Mouse (Mus musculus) layer of hippocampus, adult 2 months (tissue): Measurements from ENCODE around the gene Mup6. TPM values are rescaled to one million over a fixed set of nuclear protein-coding genes. Genes with fewer than 3 reads are reported as not detected.
"Not testable (repeated sequence)": the region's sequence is repeated elsewhere in the genome, so short reads cannot be mapped to it uniquely, and the experiment has no call there.

Source experiments
- DNase-seq, 2 experiments: peaks; one replicate each; pipeline ENCODE4 v3.0.0; 2022; ENCODE audit warnings: low spot score in 2 of 2
- H3K27ac ChIP-seq: fragments of 200-600 bp; 2 replicates; pipeline ENCODE4 v1.8.1; 2022
- H3K4me3 ChIP-seq: fragments of 200-600 bp; 2 replicates; pipeline ENCODE4 v1.8.1; 2022; ENCODE audit warnings: mild to moderate bottlenecking
- CTCF ChIP-seq: fragments of 200-600 bp; conservative IDR thresholded peaks from 2 replicates; pipeline ENCODE4 v1.8.1; 2022; ENCODE audit warnings: antibody characterized with exemption, mild to moderate bottlenecking, moderate library complexity
- long read RNA-seq, 2 experiments: library from polyadenylated mRNA; stranded (forward); transcript quantifications; one replicate each; pipeline ENCODE4 v2.0.0; 2021; ENCODE audit warnings: borderline mapping rate in 2 of 2
- total RNA-seq, 2 experiments: library from RNA; stranded (reverse); gene quantifications; 2 replicates each; pipeline ENCODE4 v1.2.3; 2021

Mup6 gene
- total RNA-seq = not detected
- long read RNA-seq, experiment 1 = 0 reads
- long read RNA-seq, experiment 2 = 0 reads

GRCm38 (mm10) chr4:59963405-59964344 is at the start of gene Mup6:
Gene Mup6, plus strand, starts transcription at chr4:59964294.
- H3K4me3 ChIP-seq = no peak within 1 kb of the TSS
- DNase-seq = no peak
- no peak within 1 kb of the TSS for H3K27ac ChIP-seq
- no peak for TF ChIP-seq CTCF

GRCm38 (mm10) chr4:59914608-59915403 is 49.3 kb upstream of the Mup6 start, which contains the start of gene Slc46a2:
Gene Slc46a2, minus strand, starts transcription at chr4:59915056.
- DNase-seq = no peak
- Histone ChIP-seq H3K4me3 (no peak within 1 kb of the TSS), H3K27ac (no peak within 1 kb of the TSS)
- TF ChIP-seq CTCF = no peak

GRCm38 (mm10) chr4:59917966-59918365 is 46.1 kb upstream of the Mup6 start:
- TF ChIP-seq CTCF = no peak
- Histone ChIP-seq H3K4me3 (no peak overlapping the region), H3K27ac (no peak overlapping the region)
- DNase-seq = no peak

GRCm38 (mm10) chr4:59925082-59925481 is 39.0 kb upstream of the Mup6 start:
- TF ChIP-seq CTCF = no peak
- no peak for DNase-seq
- no peak overlapping the region for H3K27ac ChIP-seq
- H3K4me3 ChIP-seq = no peak overlapping the region

- no peak for DNase-seq
- no peak overlapping the region for H3K27ac ChIP-seq
- no peak for TF ChIP-seq CTCF
- no peak overlapping the region for H3K4me3 ChIP-seq
These were observed 36.4 kb upstream of the Mup6 start for GRCm38 (mm10) chr4:59927666-59928065.

- Histone ChIP-seq H3K4me3 (no peak overlapping the region), H3K27ac (no peak overlapping the region)
- peak; percentile 87 for TF ChIP-seq CTCF
- peak; percentile 69 to 73 for DNase-seq
These were observed 35.7 kb upstream of the Mup6 start for GRCm38 (mm10) chr4:59928347-59928746.

GRCm38 (mm10) chr4:59932505-59933281 is 31.4 kb upstream of the Mup6 start:
- no peak for DNase-seq
- peak; percentile 68 for TF ChIP-seq CTCF
- Histone ChIP-seq H3K4me3 (no peak overlapping the region), H3K27ac (no peak overlapping the region)

- no peak for TF ChIP-seq CTCF
- no peak overlapping the region for H3K4me3 ChIP-seq
These were observed 26.6 kb upstream of the Mup6 start for GRCm38 (mm10) chr4:59937543-59937942.

GRCm38 (mm10) chr4:59960610-59961009 is 3.5 kb upstream of the Mup6 start, which contains the start of gene Mup4:
Gene Mup4, minus strand, starts transcription at chr4:59960710.
- TF ChIP-seq CTCF = no peak
- no peak for DNase-seq
- Histone ChIP-seq H3K27ac (no peak within 1 kb of the TSS), H3K4me3 (no peak within 1 kb of the TSS)

More at GRCm38 (mm10) chr4:59937543-59937942, 26.6 kb upstream of the Mup6 start:
- H3K27ac ChIP-seq = no peak overlapping the region
- no peak for DNase-seq

GRCm38 (mm10) chr4:59997894-59998293 is 33.8 kb downstream of the Mup6 start:
- H3K27ac ChIP-seq, DNase-seq, H3K4me3 ChIP-seq: not testable (repeated sequence)

GRCm38 (mm10) chr4:60020141-60020540 is 56.0 kb downstream of the Mup6 start:
- H3K4me3 ChIP-seq, H3K27ac ChIP-seq, DNase-seq: not testable (repeated sequence)

GRCm38 (mm10) chr4:60029334-60030111 is 65.4 kb downstream of the Mup6 start:
- not testable (repeated sequence) for H3K4me3 ChIP-seq, DNase-seq, H3K27ac ChIP-seq

Other genes starting within 250 kb of the Mup6 start
- 10 to 100 TPM; 23.6 to 25.6 TPM for gene Inip, start 162.7 kb upstream of the Mup6 start, total RNA-seq
- gene Snx30, start 158.5 kb upstream of the Mup6 start, total RNA-seq = 10 to 100 TPM; 40.3 to 44.6 TPM
- gene Slc46a2, start 49.2 kb upstream of the Mup6 start, total RNA-seq = not detected
- not detected for gene Mup4, start 3.6 kb upstream of the Mup6 start, total RNA-seq
- gene Mup7, start 106.2 kb downstream of the Mup6 start, total RNA-seq = not detected
- not detected for gene Mup2, start 190.0 kb downstream of the Mup6 start, total RNA-seq